Mouse (Mus musculus) kidney, adult 11 months (tissue): ENCODE data around the gene Gapt.

Experiments
- DNase-seq: peaks from one replicate; pipeline ENCODE4 v3.0.0; 2022

Gapt gene

DNA sequence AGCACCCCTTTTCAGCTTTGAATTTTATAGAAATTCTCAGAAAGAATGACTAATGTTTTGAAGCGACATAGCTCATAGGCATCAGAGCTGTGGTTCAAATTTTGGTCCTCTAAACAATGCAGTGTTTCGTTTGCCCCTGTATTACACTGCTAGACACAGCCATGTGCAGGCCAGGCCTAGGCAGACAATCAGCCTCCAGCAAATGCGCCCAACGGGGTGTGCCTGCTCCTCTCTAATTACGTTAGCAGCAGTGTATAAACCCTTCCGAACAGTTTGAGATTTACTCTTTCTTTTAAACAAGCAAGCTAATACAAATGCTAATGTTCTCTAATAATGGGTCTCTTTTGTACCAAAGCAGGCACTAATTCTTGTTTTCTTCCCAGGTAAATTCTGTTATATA lies 14.4 kb downstream of the Gapt start:
- DNase-seq: no peak

GRCm38 (mm10) chr13:110332958-110333597 lies 23.9 kb downstream of the Gapt start:
- DNase-seq: no peak

GRCm38 (mm10) chr13:110318746-110319145 lies 38.3 kb downstream of the Gapt start:
- DNase-seq: no peak

DNA sequence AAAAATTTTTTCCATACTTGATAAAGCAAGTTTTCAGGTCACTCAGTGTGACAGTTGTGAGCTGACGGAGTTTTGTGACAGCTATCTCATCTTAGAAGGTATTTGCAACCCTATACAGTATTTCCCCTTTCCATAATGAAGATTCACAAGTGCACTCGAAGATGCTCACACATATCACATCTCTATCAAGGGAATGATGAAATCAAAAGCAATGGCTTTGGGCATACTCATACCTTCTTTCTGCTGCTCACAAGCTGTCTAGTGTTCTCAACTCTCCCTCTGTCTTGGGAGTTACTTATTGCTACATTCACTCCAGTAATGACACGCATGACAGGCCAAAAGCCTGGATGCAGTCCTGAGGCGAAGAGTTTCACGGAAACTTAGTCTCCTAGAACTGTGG lies 49.8 kb downstream of the Gapt start:
- DNase-seq: no peak
